Mouse (Mus musculus): ENCODE measurements at regions not wholly inside any gene's neighbourhood (a gene's known extent, or its start where the extent isn't known, plus 50 kb on each side); places are given as distances from the start of the nearest gene placed in this dataset.

GRCm38 (mm10) chr1:72108678-72109077 lies 103.4 kb downstream of the Mreg start:
- DNase-seq, result no peak

GRCm38 (mm10) chr1:72107125-72107524 lies 105.0 kb downstream of the Mreg start:
- no peak for DNase-seq

GRCm38 (mm10) chr1:72106655-72107054 lies 105.5 kb downstream of the Mreg start:
- no peak for DNase-seq

GRCm38 (mm10) chr1:72105435-72106057 lies 106.6 kb downstream of the Mreg start:
- DNase-seq, result no peak

- DNase-seq, result no peak
Measured at GRCm38 (mm10) chr1:72103962-72104361, 108.1 kb downstream of the Mreg start.

GRCm38 (mm10) chr1:72103387-72103786 lies 108.7 kb downstream of the Mreg start:
- DNase-seq, result no peak

GRCm38 (mm10) chr1:72099447-72099846 lies 112.7 kb downstream of the Mreg start:
- no peak for DNase-seq

- DNase-seq, result no peak
Measured at GRCm38 (mm10) chr1:72091344-72091743, 120.8 kb downstream of the Mreg start.

- no peak for DNase-seq
Measured at GRCm38 (mm10) chr1:72085661-72086060, 126.4 kb downstream of the Mreg start.

- no peak for DNase-seq
Measured at GRCm38 (mm10) chr1:72084219-72084618, 127.9 kb downstream of the Mreg start.

- no peak for DNase-seq
Measured at GRCm38 (mm10) chr1:72082366-72082765, 129.7 kb downstream of the Mreg start.

GRCm38 (mm10) chr1:72081811-72082210 lies 130.3 kb downstream of the Mreg start:
- DNase-seq, result no peak

- DNase-seq, result no peak
Measured at GRCm38 (mm10) chr1:72078926-72079550, 133.1 kb downstream of the Mreg start.

GRCm38 (mm10) chr1:72076341-72076740 lies 135.8 kb downstream of the Mreg start:
- no peak for DNase-seq

- no peak for DNase-seq
Measured at GRCm38 (mm10) chr1:72075464-72075863, 136.6 kb downstream of the Mreg start.

GRCm38 (mm10) chr1:72073245-72073644 lies 138.9 kb downstream of the Mreg start:
- no peak for DNase-seq

- DNase-seq, result no peak
Measured at GRCm38 (mm10) chr1:72070489-72070888, 141.6 kb downstream of the Mreg start.

- DNase-seq, result no peak
Measured at GRCm38 (mm10) chr1:72069056-72069455, 143.1 kb downstream of the Mreg start.

GRCm38 (mm10) chr1:72065090-72065489 lies 147.0 kb downstream of the Mreg start:
- DNase-seq, result no peak

GRCm38 (mm10) chr1:72060393-72060792 lies 151.7 kb downstream of the Mreg start:
- DNase-seq, result no peak

- no peak for DNase-seq
Measured at GRCm38 (mm10) chr1:72058045-72058703, 153.9 kb downstream of the Mreg start.

GRCm38 (mm10) chr1:72054541-72054940 lies 157.6 kb downstream of the Mreg start:
- DNase-seq, result no peak

- DNase-seq, result no peak
Measured at GRCm38 (mm10) chr1:72050858-72051257, 161.2 kb downstream of the Mreg start.

- no peak for DNase-seq
Measured at GRCm38 (mm10) chr1:72046072-72046471, 166.0 kb downstream of the Mreg start.

All from right cerebral cortex, adult 18-20 months (tissue).